Mouse (Mus musculus) T-helper 1 cell (primary cell): Measurements from ENCODE around the gene Gp1ba.

Source experiments
- in situ Hi-C: fragments of 300-600 bp; cut with MboI, MseI; formaldehyde crosslinking; loops from one replicate; pipeline ENCODE4 v1.15.1; 2025; ENCODE audit warnings: high pct_unique_total_duplicates

Gp1ba gene

DNA sequence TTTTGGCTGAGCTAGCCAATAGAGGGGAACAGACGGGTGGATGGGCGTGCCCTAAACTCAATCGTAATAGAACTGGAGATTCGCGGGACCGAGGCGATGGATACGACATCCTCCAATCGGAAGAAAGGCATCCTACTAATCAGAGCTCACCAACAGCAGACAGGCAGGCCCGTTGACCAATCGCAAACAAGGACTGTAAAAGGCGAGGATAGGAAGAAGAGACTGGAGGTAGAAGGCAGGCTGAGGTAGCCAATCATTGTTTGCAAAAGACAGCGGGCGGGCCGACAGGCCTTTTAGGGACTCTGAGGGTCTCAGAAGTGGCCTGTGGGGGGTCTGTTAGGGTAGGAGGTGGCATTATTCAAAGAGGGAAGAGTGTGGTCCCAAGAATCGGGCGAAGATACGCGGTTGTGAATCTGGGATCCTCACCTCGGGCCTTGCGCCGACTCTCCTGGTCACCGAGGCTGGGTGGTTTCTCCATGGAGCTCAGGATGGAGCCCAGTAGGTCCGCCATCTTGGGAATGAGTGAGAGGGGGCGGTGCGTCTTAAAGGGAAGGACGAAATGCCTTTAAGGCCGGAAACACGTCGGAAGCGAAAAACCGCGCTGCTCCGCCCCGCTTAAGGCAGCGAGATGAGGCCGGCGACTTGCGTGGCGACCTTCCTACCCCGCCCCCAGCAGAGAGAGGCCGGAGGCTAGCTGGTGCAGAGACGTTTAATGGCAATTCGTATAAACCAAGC, 30.0 kb downstream of the Gp1ba start, which contains the start of gene Spag7:
Gene Spag7, minus strand, starts transcription at position 646 of the 735 bp plus-strand sequence.
- in situ Hi-C loops = loop anchor here (5.0 kb wide), 1 partner anchor 52 kb away; the partner anchor contains the start of genes 4930544D05Rik and Chrne

DNA sequence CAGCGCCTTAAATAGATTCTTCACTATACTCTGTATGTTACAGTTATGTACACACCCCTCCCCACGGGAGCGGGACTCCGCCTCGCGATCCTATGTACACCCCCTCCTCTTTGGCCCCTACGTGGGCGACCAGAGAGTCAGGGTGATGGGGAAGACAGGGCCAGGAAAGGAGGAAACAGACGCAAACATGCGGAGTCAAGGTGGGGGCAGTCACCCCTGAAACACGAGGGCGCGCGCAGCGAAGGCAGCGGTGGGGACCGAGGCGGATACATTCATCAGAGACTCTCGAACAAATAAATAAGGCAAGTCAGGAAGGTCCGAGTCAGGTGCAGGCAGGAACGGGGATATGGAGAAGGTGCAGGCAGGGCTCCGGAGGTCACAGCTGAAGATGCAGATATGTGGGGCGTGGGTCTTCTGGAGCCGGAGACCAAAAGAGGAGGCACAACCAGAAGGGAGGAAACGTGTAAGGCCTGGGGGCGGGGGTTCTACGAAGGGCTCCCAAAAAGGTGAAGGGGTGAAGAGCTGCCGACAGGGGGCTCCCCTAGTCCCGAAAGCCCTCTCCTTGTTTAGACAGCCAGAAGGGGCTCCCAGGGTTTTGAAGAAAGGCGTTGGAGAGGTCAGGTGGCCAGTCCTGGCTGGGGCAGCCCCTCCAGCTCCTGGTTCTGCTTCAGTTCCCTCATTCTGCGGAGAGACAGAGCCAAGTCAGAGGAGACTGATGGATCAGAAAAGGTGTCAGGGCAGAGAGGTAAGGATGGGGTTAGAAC, 30.8 kb downstream of the Gp1ba start:
- in situ Hi-C loops = loop anchor here (5.0 kb wide), 1 partner anchor 52 kb away; the partner anchor contains the start of genes 4930544D05Rik and Chrne

GRCm38 (mm10) chr11:70670483-70670882, 31.6 kb downstream of the Gp1ba start:
- in situ Hi-C loops = no loop called here

- in situ Hi-C loops = no loop called here
Measured at GRCm38 (mm10) chr11:70671333-70672047, 32.6 kb downstream of the Gp1ba start.

- in situ Hi-C loops = no loop called here
Measured at GRCm38 (mm10) chr11:70674014-70674413, 35.1 kb downstream of the Gp1ba start.

- in situ Hi-C loops = no loop called here
Measured at GRCm38 (mm10) chr11:70674501-70674900, 35.6 kb downstream of the Gp1ba start.

GRCm38 (mm10) chr11:70678092-70678491, 39.2 kb downstream of the Gp1ba start:
- in situ Hi-C loops = no loop called here

DNA sequence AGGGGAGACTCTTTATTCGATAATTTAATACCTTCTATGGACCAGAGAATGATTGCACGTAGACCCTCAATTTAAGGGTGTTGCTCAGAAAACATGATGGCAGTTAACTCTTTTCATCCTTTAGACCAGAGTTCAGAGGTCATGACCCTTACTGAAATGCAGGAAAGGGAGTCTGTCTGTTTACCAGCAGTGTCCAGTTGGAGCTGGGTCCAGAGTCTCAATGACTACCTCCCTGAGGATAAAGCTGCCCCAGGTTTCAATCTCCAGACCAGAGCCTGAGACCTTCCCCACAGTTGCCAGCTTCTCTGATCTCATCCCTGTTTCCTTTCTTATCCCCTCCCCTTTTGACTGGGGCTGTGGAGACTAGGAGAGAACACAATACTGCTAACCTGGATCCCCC, 39.7 kb downstream of the Gp1ba start:
- in situ Hi-C loops = no loop called here

DNA sequence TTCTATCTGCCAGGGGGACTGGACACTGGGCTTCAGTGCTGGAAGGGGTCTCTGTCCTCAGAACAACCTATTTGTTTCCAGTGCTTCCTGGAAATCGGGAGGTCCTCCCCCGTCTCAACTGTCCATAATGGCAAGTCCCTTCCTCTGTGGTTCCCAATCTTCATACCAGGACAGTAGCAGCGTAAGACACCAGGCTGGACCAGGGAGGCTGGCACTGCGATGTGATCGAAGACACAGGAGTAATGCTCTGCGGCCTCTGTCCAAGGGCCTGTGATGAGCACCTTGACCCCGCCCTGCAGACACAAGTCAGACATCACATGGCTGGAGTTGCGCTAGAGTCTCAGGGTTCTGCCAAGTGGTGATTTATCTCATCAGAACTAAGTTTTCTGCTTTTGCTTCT, 40.4 kb downstream of the Gp1ba start:
- in situ Hi-C loops = no loop called here

- in situ Hi-C loops = no loop called here
Measured at GRCm38 (mm10) chr11:70679894-70680293, 41.0 kb downstream of the Gp1ba start.

DNA sequence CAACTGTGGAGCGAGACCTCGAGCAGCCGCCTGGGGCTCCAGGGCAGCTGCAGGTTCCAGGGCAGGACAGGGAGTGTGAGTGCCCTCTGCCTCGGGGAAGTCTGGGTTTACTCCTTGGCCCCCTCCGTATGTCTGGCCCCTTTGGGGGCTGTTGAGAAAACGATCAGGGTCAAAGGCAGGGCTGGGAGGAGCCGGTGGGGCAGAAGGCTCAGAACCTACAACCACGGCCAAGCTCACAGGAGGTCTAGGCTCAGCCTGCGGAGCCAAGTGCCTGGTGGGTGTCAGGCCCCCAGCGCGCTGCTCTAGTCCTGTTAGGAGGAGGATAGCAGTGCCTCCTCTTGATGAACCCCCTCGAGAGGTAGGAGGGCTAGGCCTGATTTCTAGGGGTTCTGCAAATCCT, 42.2 kb downstream of the Gp1ba start:
- in situ Hi-C loops = no loop called here

- in situ Hi-C loops = no loop called here
Measured at GRCm38 (mm10) chr11:70681897-70682581, 43.1 kb downstream of the Gp1ba start.

- in situ Hi-C loops = no loop called here
Measured at GRCm38 (mm10) chr11:70683640-70684039, 44.7 kb downstream of the Gp1ba start.

GRCm38 (mm10) chr11:70686901-70687566, 48.1 kb downstream of the Gp1ba start:
- in situ Hi-C loops = loop anchor here (5.0 kb wide), 1 partner anchor 70 kb away; no protein-coding TSS in a partner anchor

DNA sequence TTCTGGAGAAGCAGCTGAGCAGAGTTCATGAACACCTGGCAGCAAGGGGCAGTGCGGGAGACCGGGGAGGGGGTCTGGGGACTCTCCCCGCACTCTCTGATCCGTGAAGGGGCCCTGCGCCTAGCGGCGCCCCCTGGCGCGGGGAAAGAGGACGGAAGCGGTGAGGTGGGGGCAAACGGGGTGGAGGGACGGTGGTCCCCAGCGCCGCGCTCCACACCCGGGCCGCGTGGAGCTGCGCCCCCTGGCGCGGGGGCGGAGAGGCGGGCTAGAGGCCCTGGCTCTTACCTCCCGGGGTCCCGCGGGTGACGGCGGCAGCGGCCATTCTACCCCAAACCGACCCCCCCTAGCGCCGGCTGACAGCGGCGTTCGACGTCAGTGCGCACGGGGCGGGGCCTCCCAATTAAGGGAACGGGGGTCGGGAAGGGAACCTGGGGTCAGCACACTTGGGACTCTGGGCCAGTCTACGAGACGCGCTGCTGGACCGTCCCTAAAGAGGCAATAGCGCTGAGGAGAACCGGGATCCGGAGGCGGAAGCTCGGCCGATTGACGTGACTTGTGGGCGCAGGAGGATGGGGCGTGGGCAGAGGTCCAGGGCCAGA, 48.8 kb downstream of the Gp1ba start, which contains the start of gene Camta2:
Gene Camta2, minus strand, starts transcription at position 505 of the 599 bp plus-strand sequence.
- in situ Hi-C loops = loop anchor here (5.0 kb wide), 1 partner anchor 70 kb away; no protein-coding TSS in a partner anchor

DNA sequence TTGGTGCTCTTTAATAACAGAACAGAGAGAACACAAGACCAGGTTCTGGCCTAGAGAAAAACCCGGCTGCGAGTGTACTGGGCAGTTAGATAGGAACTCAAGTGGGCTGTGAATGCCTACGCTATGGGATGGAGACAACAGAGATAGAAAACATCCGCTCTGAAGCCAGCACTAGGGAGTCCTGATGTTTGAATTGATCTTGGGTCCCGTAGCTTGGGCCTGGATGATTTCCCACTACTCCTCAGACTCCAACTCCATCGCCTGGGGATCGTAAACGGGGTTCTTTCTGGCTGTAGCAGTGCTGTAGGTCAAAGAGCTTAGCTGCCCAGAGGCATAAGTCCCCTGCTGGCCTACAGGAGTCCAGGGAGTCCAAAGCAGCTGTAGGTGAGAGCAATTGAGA, 49.5 kb downstream of the Gp1ba start:
- in situ Hi-C loops = loop anchor here (5.0 kb wide), 1 partner anchor 69 kb away; no protein-coding TSS in a partner anchor

DNA sequence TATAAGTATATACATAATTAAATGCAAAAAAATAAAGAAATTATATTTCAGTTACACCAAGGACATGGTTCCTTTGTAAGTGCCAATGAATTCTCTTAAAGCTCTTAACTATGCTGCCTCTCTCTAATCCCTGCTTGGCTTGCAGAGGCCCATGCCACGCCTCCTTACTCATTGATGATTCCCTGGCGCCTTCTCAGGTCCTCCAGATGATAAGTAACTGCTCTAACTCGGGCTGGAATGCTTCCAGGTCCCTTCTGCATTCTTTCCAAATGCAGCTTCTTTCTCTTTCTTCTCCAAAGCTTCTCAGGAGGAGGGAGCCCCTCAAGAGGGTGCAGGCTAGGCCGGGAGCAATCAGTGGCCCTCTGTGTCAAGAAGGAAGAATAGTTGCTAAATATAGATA, 50.7 kb downstream of the Gp1ba start:
- in situ Hi-C loops = loop anchor here (5.0 kb wide), 1 partner anchor 68 kb away; no protein-coding TSS in a partner anchor
